Mouse (Mus musculus): ENCODE measurements around the gene Ccdc185. TPM values are rescaled to one million over a fixed set of nuclear protein-coding genes. Genes with fewer than 3 reads are reported as not detected.

Gene Ccdc185
- not detected in 2 replicates for polyA plus RNA-seq (2012; ENCODE audit: insufficient read depth, insufficient read length, missing spikeins)

- Histone ChIP-seq H3K4me3 (ENCODE audit: insufficient read depth, low read length) (no peak within 1 kb of the TSS), H3K4me1 (ENCODE audit: control insufficient read depth, insufficient read depth, low read length) (no peaks in the 10 kb centered on the region), H3K27ac (ENCODE audit: insufficient read depth, low read depth, low read length) (no peak within 1 kb of the TSS)
- TF ChIP-seq CTCF (IDR thresholded peaks at IDR 0.05; ENCODE audit: low read depth, low read length) (no peak), POLR2A (IDR thresholded peaks at IDR 0.05; ENCODE audit: borderline replicate concordance, low read depth, low read length) (no peak)
Observed at GRCm38 (mm10) chr1:182749080-182749479, at the start of gene Ccdc185. Gene Ccdc185, minus strand, starts transcription at chr1:182749180.

- Histone ChIP-seq H3K4me1 (ENCODE audit: control insufficient read depth, insufficient read depth, low read length) (peaks cover 5% of the 10 kb centered on the region), H3K27ac (ENCODE audit: insufficient read depth, low read depth, low read length) (no peak overlapping the region), H3K4me3 (ENCODE audit: insufficient read depth, low read length) (no peak overlapping the region)
- TF ChIP-seq CTCF (IDR thresholded peaks at IDR 0.05; ENCODE audit: low read depth, low read length), result no peak
- TF ChIP-seq POLR2A (IDR thresholded peaks at IDR 0.05; ENCODE audit: borderline replicate concordance, low read depth, low read length), result no peak
Observed at GRCm38 (mm10) chr1:182797048-182797447, 48.1 kb upstream of the Ccdc185 start.

- Histone ChIP-seq H3K4me1 (ENCODE audit: control insufficient read depth, insufficient read depth, low read length) (peaks cover 7% of the 10 kb centered on the region), H3K4me3 (ENCODE audit: insufficient read depth, low read length) (no peak overlapping the region), H3K27ac (ENCODE audit: insufficient read depth, low read depth, low read length) (no peak overlapping the region)
- TF ChIP-seq CTCF (IDR thresholded peaks at IDR 0.05; ENCODE audit: low read depth, low read length) (no peak), POLR2A (IDR thresholded peaks at IDR 0.05; ENCODE audit: borderline replicate concordance, low read depth, low read length) (no peak)
Observed at GRCm38 (mm10) chr1:182794628-182795027, 45.6 kb upstream of the Ccdc185 start.

- Histone ChIP-seq H3K4me3 (ENCODE audit: insufficient read depth, low read length) (no peak overlapping the region), H3K4me1 (ENCODE audit: control insufficient read depth, insufficient read depth, low read length) (peaks cover 7% of the 10 kb centered on the region), H3K27ac (ENCODE audit: insufficient read depth, low read depth, low read length) (no peak overlapping the region)
- TF ChIP-seq POLR2A (IDR thresholded peaks at IDR 0.05; ENCODE audit: borderline replicate concordance, low read depth, low read length) (no peak), CTCF (IDR thresholded peaks at IDR 0.05; ENCODE audit: low read depth, low read length) (no peak)
Observed at GRCm38 (mm10) chr1:182794221-182794620, 45.2 kb upstream of the Ccdc185 start.

GRCm38 (mm10) chr1:182792521-182793071 lies 43.6 kb upstream of the Ccdc185 start:
- H3K4me1 ChIP-seq (ENCODE audit: control insufficient read depth, insufficient read depth, low read length), result peaks cover 7% of the 10 kb centered on the region
- H3K4me3 ChIP-seq (ENCODE audit: insufficient read depth, low read length), result peak overlapping the region; percentile 36
- H3K27ac ChIP-seq (ENCODE audit: insufficient read depth, low read depth, low read length), result peak overlapping the region; percentile 43
- TF ChIP-seq CTCF (IDR thresholded peaks at IDR 0.05; ENCODE audit: low read depth, low read length), result peak; percentile 54
- TF ChIP-seq POLR2A (IDR thresholded peaks at IDR 0.05; ENCODE audit: borderline replicate concordance, low read depth, low read length), result no peak

GRCm38 (mm10) chr1:182788896-182789295 lies 39.9 kb upstream of the Ccdc185 start:
- no peak overlapping the region for H3K4me3 ChIP-seq (ENCODE audit: insufficient read depth, low read length)
- TF ChIP-seq POLR2A (IDR thresholded peaks at IDR 0.05; ENCODE audit: borderline replicate concordance, low read depth, low read length) (no peak), CTCF (IDR thresholded peaks at IDR 0.05; ENCODE audit: low read depth, low read length) (no peak)
- H3K4me1 ChIP-seq (ENCODE audit: control insufficient read depth, insufficient read depth, low read length), result peaks cover 7% of the 10 kb centered on the region
- H3K27ac ChIP-seq (ENCODE audit: insufficient read depth, low read depth, low read length), result no peak overlapping the region

GRCm38 (mm10) chr1:182787030-182787429 lies 38.0 kb upstream of the Ccdc185 start:
- TF ChIP-seq POLR2A (IDR thresholded peaks at IDR 0.05; ENCODE audit: borderline replicate concordance, low read depth, low read length), result no peak
- peak; percentile 29; the same call in 1 of the 2 replicates for TF ChIP-seq CTCF (IDR thresholded peaks at IDR 0.05; ENCODE audit: low read depth, low read length)
- H3K4me1 ChIP-seq (ENCODE audit: control insufficient read depth, insufficient read depth, low read length), result peaks cover 1% of the 10 kb centered on the region
- H3K27ac ChIP-seq (ENCODE audit: insufficient read depth, low read depth, low read length), result no peak overlapping the region
- no peak overlapping the region for H3K4me3 ChIP-seq (ENCODE audit: insufficient read depth, low read length)

GRCm38 (mm10) chr1:182785504-182785903 lies 36.5 kb upstream of the Ccdc185 start:
- no peaks in the 10 kb centered on the region for H3K4me1 ChIP-seq (ENCODE audit: control insufficient read depth, insufficient read depth, low read length)
- H3K4me3 ChIP-seq (ENCODE audit: insufficient read depth, low read length), result no peak overlapping the region
- TF ChIP-seq CTCF (IDR thresholded peaks at IDR 0.05; ENCODE audit: low read depth, low read length) (no peak), POLR2A (IDR thresholded peaks at IDR 0.05; ENCODE audit: borderline replicate concordance, low read depth, low read length) (no peak)
- no peak overlapping the region for H3K27ac ChIP-seq (ENCODE audit: insufficient read depth, low read depth, low read length)

GRCm38 (mm10) chr1:182784784-182785183 lies 35.8 kb upstream of the Ccdc185 start:
- TF ChIP-seq CTCF (IDR thresholded peaks at IDR 0.05; ENCODE audit: low read depth, low read length), result no peak
- TF ChIP-seq POLR2A (IDR thresholded peaks at IDR 0.05; ENCODE audit: borderline replicate concordance, low read depth, low read length), result no peak
- H3K4me3 ChIP-seq (ENCODE audit: insufficient read depth, low read length), result no peak overlapping the region
- H3K27ac ChIP-seq (ENCODE audit: insufficient read depth, low read depth, low read length), result no peak overlapping the region
- no peaks in the 10 kb centered on the region for H3K4me1 ChIP-seq (ENCODE audit: control insufficient read depth, insufficient read depth, low read length)

- Histone ChIP-seq H3K27ac (ENCODE audit: insufficient read depth, low read depth, low read length) (no peak overlapping the region), H3K4me1 (ENCODE audit: control insufficient read depth, insufficient read depth, low read length) (no peaks in the 10 kb centered on the region), H3K4me3 (ENCODE audit: insufficient read depth, low read length) (no peak overlapping the region)
- no peak for TF ChIP-seq POLR2A (IDR thresholded peaks at IDR 0.05; ENCODE audit: borderline replicate concordance, low read depth, low read length)
- no peak for TF ChIP-seq CTCF (IDR thresholded peaks at IDR 0.05; ENCODE audit: low read depth, low read length)
Observed at GRCm38 (mm10) chr1:182783774-182784173, 34.8 kb upstream of the Ccdc185 start.

Measured in bone marrow macrophage, adult 2 months (primary cell).